Mouse (Mus musculus) hindbrain, postnatal 0 days (tissue): Measurements from ENCODE around the gene Gimap3. TPM values are rescaled to one million over a fixed set of nuclear protein-coding genes. Genes with fewer than 3 reads are reported as not detected.

ENCODE experiments used
- ATAC-seq: fragments of 200-750 bp; cut with Nextera tagmentation; 2 replicates; pipeline ENCODE4 v1.8.0; 2017; ENCODE audit warnings: mild to moderate bottlenecking, moderate TSS enrichment, moderate library complexity
- DNase-seq: peaks from one replicate; pipeline ENCODE4 v3.0.0-alpha.2; 2015; ENCODE audit warnings: low spot score
- H3K27ac ChIP-seq: fragments of 300-500 bp; sonication (generic); 2 replicates; pipeline ENCODE4 v1.5.1; 2014; ENCODE audit warnings: mild to moderate bottlenecking
- H3K27me3 ChIP-seq: fragments of 300-500 bp; sonication (generic); 2 replicates; pipeline ENCODE4 v1.6.1; 2014; ENCODE audit warnings: low read length, mixed read lengths; ENCODE audit not compliant: insufficient read depth
- H3K36me3 ChIP-seq: fragments of 300-500 bp; sonication (generic); 2 replicates; pipeline ENCODE4 v1.6.1; 2014; ENCODE audit warnings: low read length, mixed read lengths; ENCODE audit not compliant: insufficient read depth
- H3K4me1 ChIP-seq: fragments of 300-500 bp; sonication (generic); 2 replicates; pipeline ENCODE4 v1.6.1; 2014; ENCODE audit warnings: antibody characterized with exemption, low read length, mixed read lengths; ENCODE audit not compliant: insufficient read depth
- H3K4me2 ChIP-seq: fragments of 300-500 bp; sonication (generic); 2 replicates; pipeline ENCODE4 v1.6.1; 2014; ENCODE audit warnings: low read depth, mild to moderate bottlenecking, low read length, moderate library complexity, mixed read lengths
- H3K4me3 ChIP-seq: fragments of 300-500 bp; sonication (generic); 2 replicates; pipeline ENCODE4 v1.5.1; 2014; ENCODE audit warnings: low read length
- H3K9ac ChIP-seq: fragments of 300-500 bp; sonication (generic); replicated peaks from 2 replicates; pipeline ENCODE4 v1.6.1; 2014; ENCODE audit warnings: mild to moderate bottlenecking, low read length, moderate library complexity, mixed read lengths
- H3K9me3 ChIP-seq: fragments of 300-500 bp; sonication (generic); 2 replicates; pipeline ENCODE4 v1.6.1; 2016; ENCODE audit warnings: low read length, mixed read lengths
- CTCF ChIP-seq: IDR thresholded peaks from 2 replicates; pipeline ENCODE4 v1.5.1; 2016; ENCODE audit warnings: antibody characterized with exemption, control low read depth, low read depth
- WGBS: fragments of 180-500 bp; shearing (Covaris S2); extraction: QIAGEN DNeasy Blood & Tissue Kit; methylation state at CpG from one replicate; pipeline ENCODE4 v1.1.7; 2014; 5-methylcytosine and 5-hydroxymethylcytosine counted together
- polyA plus RNA-seq: library from polyadenylated mRNA; unstranded; fragments of >200 nt; fragmentation: Nextera tagmentation; extraction: Ambion mirVana; gene quantifications from 2 replicates; pipeline ENCODE4 v1.2.1, GENCODE M21; 2015
- total RNA-seq: library from RNA; depleted of rRNA; stranded (reverse); fragments of >200 nt; gene quantifications from 2 replicates; pipeline ENCODE4 v1.2.3, GENCODE M21; 2014; rRNA removed

Gene Gimap3
- total and polyA plus RNA-seq, 2 experiments from 2014 or later, result not detected

DNA sequence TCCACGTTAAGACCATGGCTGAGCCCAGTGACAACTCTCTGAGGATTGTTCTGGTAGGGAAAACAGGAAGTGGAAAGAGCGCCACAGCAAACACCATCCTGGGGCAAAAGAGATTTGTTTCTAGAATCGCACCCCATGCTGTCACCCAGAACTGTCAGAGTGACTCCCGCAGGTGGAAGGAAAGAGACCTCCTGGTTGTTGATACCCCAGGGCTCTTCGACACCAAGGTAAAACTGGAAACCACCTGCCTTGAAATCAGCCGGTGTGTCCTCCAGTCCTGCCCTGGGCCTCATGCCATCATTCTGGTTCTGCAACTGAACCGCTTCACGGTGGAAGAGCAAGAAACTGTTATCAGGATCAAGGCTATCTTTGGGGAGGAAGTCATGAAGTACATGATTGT lies 47.2 kb downstream of the Gimap3 start:
- no peak for TF ChIP-seq CTCF
- Histone ChIP-seq H3K36me3 (no peaks in the 10 kb centered on the region), H3K4me2 (no peak overlapping the region), H3K27ac (no peak overlapping the region), H3K9ac (no peak overlapping the region), H3K27me3 (no peaks in the 10 kb centered on the region), H3K4me3 (no peak overlapping the region), H3K4me1 (no peaks in the 10 kb centered on the region; the same call in 1 of the 2 replicates), H3K9me3 (no peaks in the 10 kb centered on the region)
- 89% methylated on average over 8 of the region's 8 CpGs for WGBS
- DNase-seq (no peak), ATAC-seq (no peak)

DNA sequence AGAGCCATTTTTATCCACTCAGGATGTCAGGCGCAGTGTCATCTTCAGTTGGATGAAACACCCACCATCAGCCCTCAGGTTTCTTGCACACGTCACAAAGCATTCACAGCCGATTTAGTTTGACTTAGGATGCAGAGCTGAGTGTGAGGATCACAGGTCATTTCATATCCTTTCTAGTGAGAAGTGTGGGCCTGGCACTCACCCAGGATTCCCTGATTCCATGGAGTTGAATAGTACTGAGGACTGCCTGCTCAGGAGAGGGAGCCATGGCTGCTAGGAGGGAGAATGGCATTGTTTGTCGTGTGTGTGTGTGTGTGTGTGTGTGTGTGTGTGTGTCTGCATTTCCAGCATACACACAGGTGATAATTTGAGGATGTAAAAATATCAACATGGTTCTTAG lies 50.3 kb downstream of the Gimap3 start:
- Histone ChIP-seq H3K9ac (no peak overlapping the region), H3K4me1 (no peaks in the 10 kb centered on the region; the same call in 1 of the 2 replicates), H3K4me2 (no peak overlapping the region), H3K9me3 (no peaks in the 10 kb centered on the region), H3K4me3 (no peak overlapping the region), H3K36me3 (no peaks in the 10 kb centered on the region), H3K27ac (no peak overlapping the region), H3K27me3 (no peaks in the 10 kb centered on the region)
- no peak for TF ChIP-seq CTCF
- WGBS, result 74% methylated on average over 4 of the region's 4 CpGs
- DNase-seq (no peak), ATAC-seq (no peak)

DNA sequence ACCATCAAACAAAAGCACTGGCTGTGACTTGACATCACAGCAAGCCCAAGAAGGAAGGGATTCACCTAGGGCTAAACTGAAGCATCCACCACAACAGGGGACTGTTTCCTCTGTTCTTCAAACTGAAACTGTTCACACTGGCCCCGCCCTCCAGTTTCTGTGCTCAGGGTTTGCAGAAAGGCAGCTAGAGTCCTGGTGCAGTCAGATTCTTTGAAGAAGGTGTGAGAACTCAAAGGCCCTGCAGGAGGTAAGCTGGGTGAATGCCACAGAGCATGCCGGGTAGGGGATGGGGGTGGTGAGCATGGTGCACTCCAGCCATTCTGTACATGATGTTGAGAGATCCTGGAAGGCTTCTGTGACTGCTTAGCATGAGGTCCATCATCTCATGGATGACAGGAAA lies 52.2 kb downstream of the Gimap3 start, which contains the start of the genes Gm28053 and Gimap7:
Gm28053 (plus strand) TSS at position 153 of the 400 bp plus-strand sequence.
Gimap7 (plus strand) TSS at position 167 of the 400 bp plus-strand sequence.
- Histone ChIP-seq H3K4me2 (no peak within 1 kb of the TSS), H3K9me3 (no peaks in the 10 kb centered on the region), H3K27me3 (no peaks in the 10 kb centered on the region), H3K27ac (no peak within 1 kb of the TSS), H3K36me3 (no peaks in the 10 kb centered on the region), H3K4me1 (no peaks in the 10 kb centered on the region), H3K4me3 (no peak within 1 kb of the TSS), H3K9ac (no peak within 1 kb of the TSS)
- no peak for TF ChIP-seq CTCF
- 57% methylated on average over 2 of the region's 2 CpGs for WGBS
- ATAC-seq (no peak), DNase-seq (no peak)

Other genes starting within 250 kb of the Gimap3 start
- 407 and 443 TPM in 2 replicates for gene Atp6v0e2, start 233.2 kb downstream of the Gimap3 start, total RNA-seq
- gene Atp6v0e2, start 233.2 kb downstream of the Gimap3 start, polyA plus RNA-seq, result 446 and 455 TPM in 2 replicates
- gene Lrrc61, start 216.1 kb downstream of the Gimap3 start, total RNA-seq, result 32.0 and 50.1 TPM in 2 replicates
- 14.2 and 15.7 TPM in 2 replicates for gene Lrrc61, start 216.1 kb downstream of the Gimap3 start, polyA plus RNA-seq
- gene Rarres2, start 198.1 kb downstream of the Gimap3 start, total RNA-seq, result 2.7 and 4.3 TPM in 2 replicates
- 10.0 and 10.4 TPM in 2 replicates for gene Rarres2, start 198.1 kb downstream of the Gimap3 start, polyA plus RNA-seq
- gene Gm45021, start 181.2 kb downstream of the Gimap3 start, total RNA-seq, result not detected in 2 replicates
- not detected in 2 replicates for gene Gm45021, start 181.2 kb downstream of the Gimap3 start, polyA plus RNA-seq
- 83.1 and 86.9 TPM in 2 replicates for gene Repin1, start 177.0 kb downstream of the Gimap3 start, total RNA-seq
- 40.6 and 41.2 TPM in 2 replicates for gene Repin1, start 177.0 kb downstream of the Gimap3 start, polyA plus RNA-seq
- gene Gm44965, start 176.9 kb downstream of the Gimap3 start, total RNA-seq, result not detected in 2 replicates
- gene Gm44965, start 176.9 kb downstream of the Gimap3 start, polyA plus RNA-seq, result 0.54 TPM in 1 of 2 replicates, not detected in the other
- 11.6 and 13.5 TPM in 2 replicates for gene Zfp775, start 168.8 kb downstream of the Gimap3 start, total RNA-seq
- 7.2 and 8.8 TPM in 2 replicates for gene Zfp775, start 168.8 kb downstream of the Gimap3 start, polyA plus RNA-seq
- 53.3 and 54.9 TPM in 2 replicates for gene AI854703, start 144.1 kb downstream of the Gimap3 start, total RNA-seq
- 29.3 and 30.2 TPM in 2 replicates for gene AI854703, start 144.1 kb downstream of the Gimap3 start, polyA plus RNA-seq
- gene Gimap8, start 123.6 kb downstream of the Gimap3 start, total RNA-seq, result 0.72 and 1.3 TPM in 2 replicates
- gene Gimap8, start 123.6 kb downstream of the Gimap3 start, polyA plus RNA-seq, result 0.40 and 0.49 TPM in 2 replicates
- gene Gimap9, start 94.7 kb downstream of the Gimap3 start, total RNA-seq, result 2.1 and 2.4 TPM in 2 replicates
- 1.2 and 2.0 TPM in 2 replicates for gene Gimap9, start 94.7 kb downstream of the Gimap3 start, polyA plus RNA-seq
- gene Gimap4, start 86.3 kb downstream of the Gimap3 start, total RNA-seq, result 0.78 and 1.6 TPM in 2 replicates
- 0.56 and 0.66 TPM in 2 replicates for gene Gimap4, start 86.3 kb downstream of the Gimap3 start, polyA plus RNA-seq
- gene Gimap6, start 62.6 kb downstream of the Gimap3 start, total RNA-seq, result 3.5 and 5.7 TPM in 2 replicates
- 6.7 and 7.1 TPM in 2 replicates for gene Gimap6, start 62.6 kb downstream of the Gimap3 start, polyA plus RNA-seq
- not detected in 2 replicates for gene Gm28053, start 52.2 kb downstream of the Gimap3 start, total RNA-seq
- not detected in 2 replicates for gene Gm28053, start 52.2 kb downstream of the Gimap3 start, polyA plus RNA-seq
- gene Gimap7, start 52.2 kb downstream of the Gimap3 start, total RNA-seq, result not detected in 2 replicates
- not detected in 2 replicates for gene Gimap7, start 52.2 kb downstream of the Gimap3 start, polyA plus RNA-seq
- 4.1 and 4.5 TPM in 2 replicates for gene Gimap1, start 31.8 kb downstream of the Gimap3 start, total RNA-seq
- 2.8 and 3.7 TPM in 2 replicates for gene Gimap1, start 31.8 kb downstream of the Gimap3 start, polyA plus RNA-seq
- 0.68 and 5.1 TPM in 2 replicates for gene Gimap5, start 24.7 kb downstream of the Gimap3 start, total RNA-seq
- gene Gimap5, start 24.7 kb downstream of the Gimap3 start, polyA plus RNA-seq, result 1.9 and 2.4 TPM in 2 replicates
- 27.2 and 45.4 TPM in 2 replicates for gene Tmem176a, start 70.1 kb upstream of the Gimap3 start, total RNA-seq
- gene Tmem176a, start 70.1 kb upstream of the Gimap3 start, polyA plus RNA-seq, result 35.8 and 40.1 TPM in 2 replicates
- 81.9 and 108 TPM in 2 replicates for gene Tmem176b, start 70.6 kb upstream of the Gimap3 start, total RNA-seq
- 148 and 152 TPM in 2 replicates for gene Tmem176b, start 70.6 kb upstream of the Gimap3 start, polyA plus RNA-seq
- gene Aoc1, start 102.0 kb upstream of the Gimap3 start, total RNA-seq, result 0.42 TPM in 1 of 2 replicates, not detected in the other
- gene Aoc1, start 102.0 kb upstream of the Gimap3 start, polyA plus RNA-seq, result 0.06 and 0.11 TPM in 2 replicates
- gene 1600015I10Rik, start 159.0 kb upstream of the Gimap3 start, total RNA-seq, result not detected in 2 replicates
- not detected in 2 replicates for gene 1600015I10Rik, start 159.0 kb upstream of the Gimap3 start, polyA plus RNA-seq
- gene Doxl2, start 204.1 kb upstream of the Gimap3 start, total RNA-seq, result not detected in 2 replicates
- gene Doxl2, start 204.1 kb upstream of the Gimap3 start, polyA plus RNA-seq, result not detected in 2 replicates
- not detected in 2 replicates for gene Svs1, start 216.0 kb upstream of the Gimap3 start, total RNA-seq
- gene Svs1, start 216.0 kb upstream of the Gimap3 start, polyA plus RNA-seq, result not detected in 2 replicates